Mouse (Mus musculus) bone marrow, adult 2 months (tissue): Measurements from ENCODE around the gene Nynrin. TPM values are rescaled to one million over a fixed set of nuclear protein-coding genes. Genes with fewer than 3 reads are reported as not detected.

Experiments used
- H3K27ac ChIP-seq: fragments of 200-500 bp; 2 replicates; pipeline ENCODE4 v1.5.1; 2012; ENCODE audit warnings: low read depth, mild to moderate bottlenecking, control low read depth, inconsistent platforms, low read length; ENCODE audit not compliant: control insufficient read depth, poor library complexity, insufficient read depth
- H3K4me1 ChIP-seq: fragments of 200-500 bp; 2 replicates; pipeline ENCODE4 v1.6.1; 2011; ENCODE audit warnings: low read length; ENCODE audit not compliant: control insufficient read depth, insufficient read depth
- H3K4me3 ChIP-seq: fragments of 200-500 bp; replicated peaks from 2 replicates; pipeline ENCODE3; 2011; ENCODE audit warnings: mild to moderate bottlenecking, low read depth, low read length, control low read depth; ENCODE audit not compliant: control insufficient read depth
- CTCF ChIP-seq: fragments of 200-500 bp; IDR thresholded peaks from 2 replicates; pipeline ENCODE4 v1.5.1; 2011; ENCODE audit warnings: low read length, control low read depth; ENCODE audit not compliant: control insufficient read depth, insufficient read depth
- POLR2A ChIP-seq: fragments of 200-500 bp; IDR thresholded peaks from 2 replicates; pipeline ENCODE4 v1.6.1; 2011; ENCODE audit warnings: low read depth, mild to moderate bottlenecking, control low read depth, low read length, borderline replicate concordance; ENCODE audit not compliant: control insufficient read depth
- WGBS: fragments of 180-500 bp; shearing (Covaris S2); methylation state at CpG from one replicate; pipeline ENCODE4 v1.1.7; 2018; 5-methylcytosine and 5-hydroxymethylcytosine counted together
- polyA plus RNA-seq: library from polyadenylated mRNA; stranded (reverse); fragments of >200 nt; gene quantifications from 2 replicates; pipeline ENCODE4 v1.2.4, GENCODE M21; 2011; ENCODE audit warnings: low replicate concordance; ENCODE audit not compliant: missing spikeins, insufficient read depth, insufficient read length

Nynrin gene
- polyA plus RNA-seq, 1 experiment, result 1.3 TPM

- Histone ChIP-seq H3K27ac (no peak overlapping the region), H3K4me1 (peaks cover 3% of the 10 kb centered on the region; the same call in 1 of the 2 replicates), H3K4me3 (no peak overlapping the region)
- 5% methylated on average over 7 of the region's 7 CpGs for WGBS
- no peak for TF ChIP-seq POLR2A
- no peak for TF ChIP-seq CTCF
Observed at GRCm38 (mm10) chr14:55878316-55878940, 24.6 kb downstream of the Nynrin start.

DNA sequence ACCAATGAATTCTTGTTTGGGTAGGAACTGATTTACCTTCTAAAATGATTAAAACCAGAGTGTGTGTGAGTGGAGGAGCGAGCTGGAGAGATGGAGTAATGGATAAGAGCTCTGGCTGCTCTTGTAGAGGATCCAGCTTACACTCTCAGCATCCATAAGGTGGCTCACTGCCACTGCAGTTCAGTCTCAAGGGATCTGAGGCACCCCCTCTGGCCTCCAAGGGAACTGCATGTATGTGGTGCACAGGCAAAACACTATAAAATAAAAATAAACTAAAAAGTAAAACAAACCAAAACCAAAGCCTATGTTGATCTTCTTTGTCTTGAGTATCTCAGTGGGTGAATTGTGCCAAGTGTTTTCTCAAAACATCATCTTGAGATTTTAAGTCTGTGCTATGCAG, 25.8 kb downstream of the Nynrin start:
- WGBS, result 5% methylated on average over 1 of the region's 1 CpGs
- H3K4me3 ChIP-seq, result no peak overlapping the region
- peaks cover 4% of the 10 kb centered on the region for H3K4me1 ChIP-seq
- no peak overlapping the region for H3K27ac ChIP-seq
- TF ChIP-seq POLR2A, result no peak
- peak; percentile 79 for TF ChIP-seq CTCF

DNA sequence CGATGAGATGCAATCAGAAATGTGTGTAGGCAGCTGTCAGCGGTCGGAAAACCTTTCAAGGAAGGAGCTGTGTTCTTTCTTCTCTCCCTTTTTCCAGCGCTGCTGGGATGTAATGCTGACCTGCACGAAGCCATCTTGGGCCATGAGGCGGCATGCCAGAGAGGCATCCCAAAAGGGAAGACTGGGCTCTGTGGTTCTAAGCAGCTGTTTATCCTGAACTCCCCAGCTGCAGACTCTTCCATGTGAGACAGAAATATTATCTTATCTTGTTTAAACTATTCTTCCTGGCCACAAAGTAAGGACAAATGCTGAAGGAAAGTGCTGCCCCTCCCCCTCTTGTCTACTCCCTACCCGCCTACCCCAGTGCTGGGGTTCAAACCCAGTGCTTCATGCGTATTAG, 27.2 kb downstream of the Nynrin start:
- no peak overlapping the region for H3K27ac ChIP-seq
- TF ChIP-seq CTCF (no peak), POLR2A (no peak)
- no peak overlapping the region for H3K4me3 ChIP-seq
- H3K4me1 ChIP-seq, result peaks cover 4% of the 10 kb centered on the region
- WGBS, result 72% methylated on average over 8 of the region's 8 CpGs

- Histone ChIP-seq H3K4me3 (no peak overlapping the region), H3K4me1 (peaks cover 4% of the 10 kb centered on the region), H3K27ac (no peak overlapping the region)
- WGBS, result 43% methylated on average over 6 of the region's 6 CpGs
- TF ChIP-seq POLR2A (no peak), CTCF (no peak)
Observed at GRCm38 (mm10) chr14:55882171-55882641, 28.4 kb downstream of the Nynrin start.

GRCm38 (mm10) chr14:55883149-55883661, 29.4 kb downstream of the Nynrin start:
- H3K27ac ChIP-seq, result no peak overlapping the region
- no peak overlapping the region for H3K4me3 ChIP-seq
- peaks cover 3% of the 10 kb centered on the region for H3K4me1 ChIP-seq
- TF ChIP-seq CTCF, result no peak
- TF ChIP-seq POLR2A, result no peak
- 90% methylated on average over 13 of the region's 13 CpGs for WGBS

GRCm38 (mm10) chr14:55883663-55884062, 29.9 kb downstream of the Nynrin start:
- Histone ChIP-seq H3K4me3 (no peak overlapping the region), H3K4me1 (peaks cover 3% of the 10 kb centered on the region), H3K27ac (no peak overlapping the region)
- 84% methylated on average over 12 of the region's 12 CpGs for WGBS
- TF ChIP-seq POLR2A (no peak), CTCF (no peak)

GRCm38 (mm10) chr14:55884166-55884565, 30.4 kb downstream of the Nynrin start, which contains the start of gene Cbln3:
TSS of gene Cbln3 (minus strand) at chr14:55884392.
- WGBS, result 38% methylated on average over 4 of the region's 4 CpGs
- H3K4me3 ChIP-seq, result peak within 1 kb of the TSS; percentile 81
- TF ChIP-seq POLR2A, result no peak
- no peak for TF ChIP-seq CTCF
- peaks cover 3% of the 10 kb centered on the region for H3K4me1 ChIP-seq
- peak within 1 kb of the TSS; percentile 98 for H3K27ac ChIP-seq

- WGBS, result under 1% methylated on average over 30 of the region's 30 CpGs
- H3K4me1 ChIP-seq, result peaks cover 3% of the 10 kb centered on the region
- TF ChIP-seq CTCF, result no peak
- TF ChIP-seq POLR2A, result peak; percentile 77; the same call in 1 of the 2 replicates
- peak within 1 kb of the TSS; percentile 98 for H3K27ac ChIP-seq
- peak within 1 kb of the TSS; percentile 81 for H3K4me3 ChIP-seq
Observed at GRCm38 (mm10) chr14:55884713-55885113, 30.9 kb downstream of the Nynrin start, which contains the start of gene Khnyn. TSS of gene Khnyn (plus strand) at chr14:55884947.
